Mouse (Mus musculus): ENCODE measurements at regions not wholly inside any gene's neighbourhood (a gene's known extent, or its start where the extent isn't known, plus 50 kb on each side); places are given as distances from the start of the nearest gene placed in this dataset.

DNA sequence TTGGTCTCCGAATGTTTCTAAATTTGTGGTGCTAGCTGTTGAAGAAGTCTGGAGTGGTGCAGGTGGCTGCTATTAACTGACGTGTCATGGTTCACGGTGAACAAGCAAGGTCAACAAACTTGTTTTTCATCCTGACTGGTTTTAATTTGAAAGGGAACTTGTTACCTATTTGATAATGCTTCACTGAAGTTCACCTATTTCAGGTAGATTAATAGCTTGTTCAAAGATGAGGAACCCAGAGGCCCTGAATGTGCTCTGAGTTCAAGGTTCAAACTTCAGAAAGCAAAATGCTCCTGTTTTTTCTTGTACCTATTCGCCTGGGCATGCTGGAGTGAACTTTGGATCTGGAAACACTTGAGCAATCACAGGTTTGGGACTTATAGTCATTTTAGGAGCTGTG is 136.7 kb upstream of the Zeb2 start:
- no peaks in the 10 kb centered on the region for H3K79me2 ChIP-seq (ENCODE audit: control insufficient read depth, insufficient read depth, low read length, poor library complexity)
- no peak overlapping the region for H3K4me3 ChIP-seq (ENCODE audit: control insufficient read depth in 1 of 2, insufficient read depth in 1 of 2, low read depth in 2 of 2, low read length in 2 of 2)
- H3K27ac ChIP-seq (ENCODE audit: control insufficient read depth, low read depth, low read length) = no peak overlapping the region
- no peaks in the 10 kb centered on the region for H3K27me3 ChIP-seq (ENCODE audit: control insufficient read depth in 1 of 2, insufficient read depth in 2 of 2, low read length in 2 of 2)
- no peak overlapping the region for H3K9ac ChIP-seq (ENCODE audit: control insufficient read depth, low read depth, low read length, poor library complexity, severe bottlenecking)
- H3K4me1 ChIP-seq (ENCODE audit: control insufficient read depth in 1 of 2, insufficient read depth in 2 of 2, low read length in 2 of 2) = no peaks in the 10 kb centered on the region
- H3K36me3 ChIP-seq (ENCODE audit: control insufficient read depth in 1 of 2, insufficient read depth in 2 of 2, low read length in 2 of 2) = peaks cover 0 to 2% of the 10 kb centered on the region in 2 experiments; a peak in 1 of 4 replicates
- no peak for DNase-seq (ENCODE audit: low read depth, low spot score)
- no peaks in the 10 kb centered on the region for H3K9me3 ChIP-seq (replicated peaks; ENCODE audit: insufficient read depth, low read length)
- TF ChIP-seq POLR2AphosphoS5 (IDR thresholded peaks at IDR 0.05; ENCODE audit: borderline replicate concordance, low read depth, low read length) (no peak), NRF1 (IDR thresholded peaks at IDR 0.05; ENCODE audit: insufficient read depth, low read depth, low read length, poor library complexity, severe bottlenecking) (no peak), EP300 (IDR thresholded peaks at IDR 0.05; ENCODE audit: low read depth in 1 of 2, low read length in 2 of 2) (no peak), ZNF384 (IDR thresholded peaks at IDR 0.05; ENCODE audit: low read depth, low read length) (no peak), HCFC1 (IDR thresholded peaks at IDR 0.05; ENCODE audit: low read depth, low read length) (no peak), SMC3 (IDR thresholded peaks at IDR 0.05; ENCODE audit: low read depth, low read length) (no peak), UBTF (IDR thresholded peaks at IDR 0.05; ENCODE audit: borderline replicate concordance, insufficient read depth, low read depth, low read length) (no peak), MAX (IDR thresholded peaks at IDR 0.05; ENCODE audit: low read length) (no peak), MXI1 (IDR thresholded peaks at IDR 0.05; ENCODE audit: low read depth, low read length) (no peak), ZMIZ1 (IDR thresholded peaks at IDR 0.05; ENCODE audit: low read depth, low read length) (no peak), SIN3A (IDR thresholded peaks at IDR 0.05; ENCODE audit: low read length) (no peak), CHD2 (IDR thresholded peaks at IDR 0.05; ENCODE audit: low read length) (no peak), MAFK (IDR thresholded peaks at IDR 0.05; ENCODE audit: borderline replicate concordance, low read depth, low read length) (no peak)

- TF ChIP-seq RCOR1 (IDR thresholded peaks at IDR 0.05; ENCODE audit: low read depth, low read length) (no peak), NELFE (IDR thresholded peaks at IDR 0.05; ENCODE audit: low read depth, low read length) (no peak), RAD21 (IDR thresholded peaks at IDR 0.05; ENCODE audit: low read depth, low read length) (no peak), MEF2A (IDR thresholded peaks at IDR 0.05; ENCODE audit: extremely low read depth, insufficient replicate concordance, low read depth, low read length, poor library complexity, severe bottlenecking) (no peak)
- Histone ChIP-seq H3K4me3 (ENCODE audit: control insufficient read depth in 1 of 2, insufficient read depth in 1 of 2, low read depth in 2 of 2, low read length in 2 of 2) (no peak overlapping the region), H3K4me1 (ENCODE audit: control insufficient read depth in 1 of 2, insufficient read depth in 2 of 2, low read length in 2 of 2) (no peaks in the 10 kb centered on the region), H3K27me3 (ENCODE audit: control insufficient read depth in 1 of 2, insufficient read depth in 2 of 2, low read length in 2 of 2) (no peaks in the 10 kb centered on the region), H3K79me2 (ENCODE audit: control insufficient read depth, insufficient read depth, low read length, poor library complexity) (no peaks in the 10 kb centered on the region), H3K36me3 (ENCODE audit: control insufficient read depth in 1 of 2, insufficient read depth in 2 of 2, low read length in 2 of 2) (peaks cover 0 to 2% of the 10 kb centered on the region in 2 experiments; a peak in 1 of 4 replicates), H3K9me3 (replicated peaks; ENCODE audit: insufficient read depth, low read length) (no peaks in the 10 kb centered on the region), H3K9ac (ENCODE audit: control insufficient read depth, low read depth, low read length, poor library complexity, severe bottlenecking) (no peak overlapping the region), H3K27ac (ENCODE audit: control insufficient read depth, low read depth, low read length) (no peak overlapping the region)
- DNase-seq (ENCODE audit: low read depth, low spot score) = no peak
These were observed 135.1 kb upstream of the Zeb2 start for GRCm38 (mm10) chr2:45252321-45252720.
